Mouse (Mus musculus) common myeloid progenitor, adult 5-6 weeks (primary cell): ENCODE results near the gene Zfp760. TPM values are rescaled to one million over a fixed set of nuclear protein-coding genes. Genes with fewer than 3 reads are reported as not detected.

Experiments
- total RNA-seq: library from RNA; stranded (forward); fragments of 200-1000, 187-1606 nt; gene quantifications from 2 replicates; pipeline ENCODE4 v1.2.3, GENCODE M21; 2017

Gene Zfp760
- total RNA-seq, 1 experiment from 2014 or later = 10.9 TPM

Other genes starting within 250 kb of the Zfp760 start
- 9.1 and 14.6 TPM in 2 replicates for gene Zfp53, start 218.7 kb upstream of the Zfp760 start, total RNA-seq
- 39.2 and 47.4 TPM in 2 replicates for gene Zfp52, start 172.2 kb upstream of the Zfp760 start, total RNA-seq
- gene Zfp948, start 140.7 kb upstream of the Zfp760 start, total RNA-seq = 2.9 and 5.2 TPM in 2 replicates
- 4.7 and 6.5 TPM in 2 replicates for gene Zfp983, start 57.1 kb upstream of the Zfp760 start, total RNA-seq
- 26.4 TPM in 1 of 2 replicates, not detected in the other for gene Gm10226, start 15.9 kb upstream of the Zfp760 start, total RNA-seq
- gene Zfp229, start 23.1 kb downstream of the Zfp760 start, total RNA-seq = 5.8 and 8.6 TPM in 2 replicates
- 9.8 and 11.1 TPM in 2 replicates for gene Zfp820, start 138.0 kb downstream of the Zfp760 start, total RNA-seq
- 6.9 and 9.8 TPM in 2 replicates for gene Zfp995, start 202.2 kb downstream of the Zfp760 start, total RNA-seq